Comparison of ENCODE assay signal across 8 mouse cellular contexts in the genomic region with DNA sequence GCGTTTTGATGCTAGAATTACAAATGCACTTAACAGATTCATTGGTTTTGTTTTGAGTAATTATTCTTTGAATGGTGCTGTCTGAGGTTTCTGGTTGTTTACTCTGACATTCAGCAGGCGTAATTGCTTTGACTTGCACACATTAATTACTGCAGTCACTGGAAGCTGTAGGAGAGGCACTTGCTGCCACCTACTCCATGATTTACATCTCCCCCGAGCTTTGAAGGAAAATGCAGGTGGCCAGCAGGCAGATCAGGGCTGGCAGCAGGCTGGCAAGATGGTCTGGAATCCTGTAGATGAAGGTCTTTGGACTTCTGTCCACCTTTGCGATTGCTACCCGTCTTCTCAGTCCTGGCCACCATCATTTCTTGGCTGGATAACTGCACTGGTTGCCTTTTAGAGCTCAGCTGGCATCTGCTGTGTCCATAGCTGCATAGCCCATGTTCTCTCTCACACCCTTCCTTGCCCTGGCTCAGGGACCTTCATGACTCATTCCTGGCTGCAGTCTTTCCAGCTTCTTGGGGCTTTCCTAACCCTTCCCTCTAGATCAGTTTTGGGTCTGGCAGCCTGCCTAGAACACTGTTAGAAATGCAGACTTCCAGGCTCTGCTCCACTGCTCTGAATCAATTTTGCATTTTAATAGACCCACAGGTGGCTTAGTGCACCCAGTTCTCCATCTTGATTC.
DNase-seq lines count a peak whose midpoint lies in the region; ATAC-seq and TF ChIP-seq lines count a peak whose summit lies in the region.

No protein-coding gene starts in this region.

- H3K36me3 ChIP-seq in embryonic facial prominence, embryonic 14.5 days (ENCODE audit: control insufficient read depth, insufficient read depth, low read length) = no peaks in the 10 kb centered on the region
- no peaks in the 10 kb centered on the region for H3K36me3 ChIP-seq in embryonic facial prominence, embryonic 10.5 days (replicated peaks)
- H3K36me3 ChIP-seq in kidney, adult 2 months (ENCODE audit: control insufficient read depth, insufficient read depth, low read length) = peaks cover 2% of the 10 kb centered on the region; the same call in 1 of the 2 replicates
- H3K36me3 ChIP-seq in midbrain, embryonic 14.5 days (ENCODE audit: control insufficient read depth, insufficient read depth, low read length) = no peaks in the 10 kb centered on the region

- 77% methylated on average over 5 of the region's 5 CpGs for WGBS in embryonic facial prominence, embryonic 14.5 days
- 83% methylated on average over 5 of the region's 5 CpGs for WGBS in embryonic facial prominence, embryonic 10.5 days
- WGBS in kidney, adult 2 months = 19% methylated on average over 5 of the region's 5 CpGs
- 86% methylated on average over 5 of the region's 5 CpGs for WGBS in midbrain, embryonic 14.5 days

- no peak for TF ChIP-seq CTCF in kidney, adult 2 months (conservative IDR thresholded peaks at IDR 0.05; ENCODE audit: insufficient read depth, insufficient read length, low read depth, low read length)

- no peak overlapping the region for H3K4me2 ChIP-seq in embryonic facial prominence, embryonic 14.5 days (ENCODE audit: low read depth, low read length)
- H3K4me2 ChIP-seq in midbrain, embryonic 14.5 days (ENCODE audit: low read length) = no peak overlapping the region

- DNase-seq in embryonic facial prominence, embryonic 14.5 days (ENCODE audit: low spot score) = peak; percentile 50
- DNase-seq in embryonic facial prominence, embryonic 10.5 days (ENCODE audit: low spot score) = no peak
- DNase-seq in MN1 (ENCODE audit: low spot score) = peak; percentile 85
- DNase-seq in cerebellum, postnatal 25 days = peak; percentile 70 to 83
- DNase-seq in kidney, adult 2 months = peak; percentile 93
- peak; percentile 68 for DNase-seq in lung, postnatal 36 days
- no peak for DNase-seq in midbrain, embryonic 14.5 days
- no peak for DNase-seq in thymus, postnatal 0 days (ENCODE audit: low spot score)

- no peaks in the 10 kb centered on the region for H3K27me3 ChIP-seq in embryonic facial prominence, embryonic 14.5 days (replicated peaks; ENCODE audit: control insufficient read depth, insufficient read depth, low read length)
- no peaks in the 10 kb centered on the region for H3K27me3 ChIP-seq in embryonic facial prominence, embryonic 10.5 days (replicated peaks; ENCODE audit: low read depth, poor library complexity, severe bottlenecking)
- no peaks in the 10 kb centered on the region for H3K27me3 ChIP-seq in kidney, adult 2 months (replicated peaks; ENCODE audit: control insufficient read depth, insufficient read depth, low read length)
- H3K27me3 ChIP-seq in midbrain, embryonic 14.5 days (ENCODE audit: control insufficient read depth, insufficient read depth, low read length) = no peaks in the 10 kb centered on the region

- H3K27ac ChIP-seq in embryonic facial prominence, embryonic 14.5 days (replicated peaks; ENCODE audit: low read depth, low read length) = no peak overlapping the region
- H3K27ac ChIP-seq in embryonic facial prominence, embryonic 10.5 days (replicated peaks) = no peak overlapping the region
- peak overlapping the region; percentile 92 for H3K27ac ChIP-seq in kidney, adult 2 months (ENCODE audit: insufficient read depth, low read depth, low read length)
- H3K27ac ChIP-seq in midbrain, embryonic 14.5 days (replicated peaks; ENCODE audit: low read depth, low read length) = no peak overlapping the region

- H3K4me1 ChIP-seq in embryonic facial prominence, embryonic 14.5 days (ENCODE audit: control insufficient read depth, insufficient read depth, low read length) = peaks cover 19% of the 10 kb centered on the region; the same call in 1 of the 2 replicates
- peaks cover 13% of the 10 kb centered on the region; the same call in 1 of the 2 replicates for H3K4me1 ChIP-seq in embryonic facial prominence, embryonic 10.5 days
- peaks cover 65% of the 10 kb centered on the region for H3K4me1 ChIP-seq in kidney, adult 2 months (ENCODE audit: control insufficient read depth, insufficient read depth, low read length)
- H3K4me1 ChIP-seq in midbrain, embryonic 14.5 days (ENCODE audit: control insufficient read depth, insufficient read depth, low read length) = no peaks in the 10 kb centered on the region

- no peak overlapping the region for H3K4me3 ChIP-seq in embryonic facial prominence, embryonic 14.5 days (ENCODE audit: low read depth, low read length)
- no peak overlapping the region for H3K4me3 ChIP-seq in embryonic facial prominence, embryonic 10.5 days
- no peak overlapping the region for H3K4me3 ChIP-seq in kidney, adult 2 months (ENCODE audit: insufficient read depth, low read depth, low read length)
- no peak overlapping the region for H3K4me3 ChIP-seq in midbrain, embryonic 14.5 days (replicated peaks; ENCODE audit: low read depth, low read length)

- ATAC-seq in embryonic facial prominence, embryonic 14.5 days (ENCODE audit: low read depth) = no peak
- no peak for ATAC-seq in midbrain, embryonic 14.5 days (ENCODE audit: low FRiP score, low TSS enrichment)

- no peak for TF ChIP-seq POLR2A in kidney, adult 2 months (IDR thresholded peaks at IDR 0.05; ENCODE audit: low read depth, low read length)

- no peaks in the 10 kb centered on the region for H3K9me3 ChIP-seq in embryonic facial prominence, embryonic 14.5 days (ENCODE audit: control insufficient read depth, low read length)
- H3K9me3 ChIP-seq in embryonic facial prominence, embryonic 10.5 days = no peaks in the 10 kb centered on the region
- H3K9me3 ChIP-seq in midbrain, embryonic 14.5 days (ENCODE audit: control insufficient read depth, low read length) = no peaks in the 10 kb centered on the region

- no peak overlapping the region for H3K9ac ChIP-seq in embryonic facial prominence, embryonic 14.5 days (ENCODE audit: low read depth, low read length)
- H3K9ac ChIP-seq in midbrain, embryonic 14.5 days (replicated peaks; ENCODE audit: low read length) = no peak overlapping the region

Comparison
In these comparisons a context has a peak if more than half of its experiments do, and no peak if none do; other contexts are left out.
1. DNase-seq: peak in embryonic facial prominence, embryonic 14.5 days (single experiment), MN1 (single experiment), cerebellum, postnatal 25 days (2 of 2), kidney, adult 2 months (single experiment) and lung, postnatal 36 days (single experiment); none in embryonic facial prominence, embryonic 10.5 days (single experiment), midbrain, embryonic 14.5 days (single experiment) and thymus, postnatal 0 days (single experiment).